Mouse (Mus musculus) layer of hippocampus, postnatal 36 days (tissue): ENCODE measurements around the gene Senp2. TPM values are rescaled to one million over a fixed set of nuclear protein-coding genes. Genes with fewer than 3 reads are reported as not detected.

Experiments
- total RNA-seq, 2 experiments: library from RNA; stranded (reverse); gene quantifications; 2 replicates each; pipeline ENCODE4 v1.2.3; 2021

Senp2 gene
- total RNA-seq, 2 experiments from 2014 or later, result 84.6 to 88.0 TPM

Other genes with a start within 250 kb of the Senp2 start
- gene Ehhadh, start 221.7 kb upstream of the Senp2 start, total RNA-seq, result 1 to 10 TPM; 1.2 to 1.3 TPM
- 10 to 100 TPM; 15.3 to 17.3 TPM for gene Map3k13, start 215.1 kb upstream of the Senp2 start, total RNA-seq
- gene Tmem41a, start 61.9 kb upstream of the Senp2 start, total RNA-seq, result 10 to 100 TPM; 14.8 to 15.9 TPM
- under 1 TPM; 0.23 to 0.25 TPM for gene Liph, start 13.8 kb upstream of the Senp2 start, total RNA-seq
- under 1 TPM; 0.37 to 0.46 TPM for gene Igf2bp2, start 153.8 kb downstream of the Senp2 start, total RNA-seq